Comparison of ENCODE assay signal across 18 mouse cellular contexts in the genomic region with DNA sequence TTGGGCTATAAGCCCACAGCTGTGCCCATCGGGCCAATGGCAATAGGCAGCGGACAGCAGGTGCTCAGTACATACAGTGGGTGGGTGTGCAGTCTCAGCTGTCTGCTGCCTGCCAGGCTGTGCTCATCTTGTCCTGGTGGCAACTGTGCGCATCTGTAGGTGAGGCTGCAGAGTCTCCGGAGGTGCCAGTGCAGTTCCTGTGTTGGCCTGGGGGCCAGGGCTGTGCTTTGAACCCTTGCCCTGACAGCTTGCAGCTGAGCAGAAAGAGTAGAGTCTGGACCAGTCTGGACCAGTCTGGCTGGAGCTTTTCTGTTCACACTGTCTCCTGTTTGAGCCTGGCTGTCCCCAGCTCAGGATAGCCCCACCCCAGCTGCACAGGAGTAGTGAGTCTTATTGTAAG. TPM values are rescaled to one million over a fixed set of nuclear protein-coding genes. Genes with fewer than 3 reads are reported as not detected.
DNase-seq lines count a peak whose midpoint lies in the region; ATAC-seq and TF ChIP-seq lines count a peak whose summit lies in the region.
"Had no signal": no experiment of that assay in that cellular context is flagged by ENCODE, and none has a peak within 500 bp of the region (broad histone marks: within the 10 kb centered on the region; RNA-seq: fewer than 3 reads in every experiment).

No protein-coding gene starts in this region.

- peaks cover 69% of the 10 kb centered on the region for H3K4me1 ChIP-seq in heart, embryonic 15.5 days (replicated peaks)
- peaks cover 36% of the 10 kb centered on the region for H3K4me1 ChIP-seq in midbrain, embryonic 15.5 days
- peaks cover 12% of the 10 kb centered on the region; the same call in 1 of the 2 replicates for H3K4me1 ChIP-seq in midbrain, embryonic 16.5 days (ENCODE audit: control insufficient read depth, insufficient read depth, low read length)
- peaks cover 55% of the 10 kb centered on the region for H3K4me1 ChIP-seq in cerebellum, adult 2 months (ENCODE audit: control insufficient read depth, insufficient read depth, low read length)
- H3K4me1 ChIP-seq in limb, embryonic 10.5 days: peaks cover 57% of the 10 kb centered on the region

- peak overlapping the region; percentile 64; the same call in 1 of the 2 replicates for H3K27ac ChIP-seq in heart, embryonic 15.5 days
- no peak overlapping the region for H3K27ac ChIP-seq in midbrain, embryonic 15.5 days
- no peak overlapping the region for H3K27ac ChIP-seq in midbrain, embryonic 16.5 days (ENCODE audit: low read length)
- peak overlapping the region; percentile 90 for H3K27ac ChIP-seq in cerebellum, adult 2 months (ENCODE audit: insufficient read depth, low read length)
- 0 out of 2 replicates have a peak overlapping the region, but pooled peaks have one; percentile 11 for H3K27ac ChIP-seq in limb, embryonic 10.5 days
- H3K27ac ChIP-seq: limb, embryonic 15.5 days had no signal

- H3K9me3 ChIP-seq in heart, embryonic 15.5 days (replicated peaks): no peaks in the 10 kb centered on the region
- H3K9me3 ChIP-seq in midbrain, embryonic 15.5 days: no peaks in the 10 kb centered on the region
- no peaks in the 10 kb centered on the region for H3K9me3 ChIP-seq in midbrain, embryonic 16.5 days (replicated peaks; ENCODE audit: control insufficient read depth, low read length, poor library complexity, severe bottlenecking)
- H3K9me3 ChIP-seq in limb, embryonic 10.5 days (replicated peaks): no peaks in the 10 kb centered on the region
- H3K9me3 ChIP-seq: limb, embryonic 15.5 days had no signal

- intact Hi-C loops in heart, postnatal 14 days (cut with DNase I): no loop called here

- TF ChIP-seq POLR2A in cerebellum, adult 2 months (IDR thresholded peaks at IDR 0.05; ENCODE audit: borderline replicate concordance, insufficient read depth, low read length): no peak

- 91% methylated on average over 4 of the region's 4 CpGs for WGBS in heart, embryonic 15.5 days
- WGBS in midbrain, embryonic 15.5 days: 74% methylated on average over 4 of the region's 4 CpGs
- WGBS in midbrain, embryonic 16.5 days: 73% methylated on average over 4 of the region's 4 CpGs
- 19% methylated on average over 4 of the region's 4 CpGs for WGBS in cerebellum, adult 2 months
- WGBS in limb, embryonic 10.5 days: 93% methylated on average over 4 of the region's 4 CpGs

- peaks cover 34% of the 10 kb centered on the region for H3K27me3 ChIP-seq in heart, embryonic 15.5 days
- peaks cover 22% of the 10 kb centered on the region for H3K27me3 ChIP-seq in midbrain, embryonic 15.5 days (replicated peaks)
- H3K27me3 ChIP-seq in midbrain, embryonic 16.5 days (ENCODE audit: control insufficient read depth, insufficient read depth, low read depth, low read length): peaks cover 27% of the 10 kb centered on the region
- no peaks in the 10 kb centered on the region for H3K27me3 ChIP-seq in cerebellum, adult 2 months (ENCODE audit: control insufficient read depth, insufficient read depth, low read length)
- peaks cover 54% of the 10 kb centered on the region for H3K27me3 ChIP-seq in limb, embryonic 10.5 days (ENCODE audit: low read depth, poor library complexity, severe bottlenecking)

- TF ChIP-seq CTCF in cerebellum, adult 2 months (IDR thresholded peaks at IDR 0.05; ENCODE audit: borderline replicate concordance, insufficient read depth, low read depth, low read length): no peak

- DNase-seq in heart, postnatal 14 days: no peak
- DNase-seq in cerebellum, adult 2 months: peak; percentile 42 to 58
- DNase-seq in limb, embryonic 10.5 days (ENCODE audit: low spot score): no peak
- no peak for DNase-seq in lung, postnatal 25 days (ENCODE audit: low spot score)
- no peak for DNase-seq in spleen, adult 18-20 months
- DNase-seq: kidney, adult 2 months; kidney, postnatal 14 days; layer of hippocampus, adult 9-11 months; lung, postnatal 10 days; right cerebral cortex, postnatal 4 days; thymus, postnatal 4 days had no signal

- ATAC-seq in heart, embryonic 15.5 days (replicated peaks; ENCODE audit: insufficient number of reproducible peaks, insufficient read depth, low FRiP score, low read depth): no peak
- 0 out of 2 replicates have a peak, but pooled peaks have one; percentile 12 for ATAC-seq in midbrain, embryonic 15.5 days (replicated peaks)
- ATAC-seq in midbrain, embryonic 16.5 days: no peak
- ATAC-seq: forebrain, embryonic 14.5 days had no signal

- H3K4me3 ChIP-seq in heart, embryonic 15.5 days: no peak overlapping the region
- H3K4me3 ChIP-seq in midbrain, embryonic 15.5 days: no peak overlapping the region
- H3K4me3 ChIP-seq in midbrain, embryonic 16.5 days (ENCODE audit: low read depth, low read length): no peak overlapping the region
- H3K4me3 ChIP-seq in cerebellum, adult 2 months (replicated peaks; ENCODE audit: insufficient read depth, low read depth, low read length): peak overlapping the region; percentile 21
- no peak overlapping the region for H3K4me3 ChIP-seq in limb, embryonic 10.5 days
- H3K4me3 ChIP-seq: erythroblast, embryonic 14.5 days; limb, embryonic 15.5 days had no signal

- no peak overlapping the region for H3K9ac ChIP-seq in heart, embryonic 15.5 days
- no peak overlapping the region for H3K9ac ChIP-seq in midbrain, embryonic 15.5 days
- no peak overlapping the region for H3K9ac ChIP-seq in midbrain, embryonic 16.5 days (ENCODE audit: low read depth, low read length)
- H3K9ac ChIP-seq: limb, embryonic 15.5 days had no signal

- H3K4me2 ChIP-seq in heart, embryonic 15.5 days: no peak overlapping the region
- H3K4me2 ChIP-seq in midbrain, embryonic 15.5 days: no peak overlapping the region
- no peak overlapping the region for H3K4me2 ChIP-seq in midbrain, embryonic 16.5 days (ENCODE audit: low read length)
- H3K4me2 ChIP-seq: limb, embryonic 15.5 days; midbrain, embryonic 11.5 days had no signal

- H3K36me3 ChIP-seq in heart, embryonic 15.5 days: no peaks in the 10 kb centered on the region
- no peaks in the 10 kb centered on the region for H3K36me3 ChIP-seq in midbrain, embryonic 15.5 days (replicated peaks)
- H3K36me3 ChIP-seq in midbrain, embryonic 16.5 days (ENCODE audit: control insufficient read depth, insufficient read depth, low read length): no peaks in the 10 kb centered on the region
- no peaks in the 10 kb centered on the region for H3K36me3 ChIP-seq in limb, embryonic 10.5 days
- H3K36me3 ChIP-seq: limb, embryonic 15.5 days had no signal

RNA-seq across cellular contexts. Expression of gene Kcnj12, which starts 4.8 kb away (rescaled TPM):
- polyA plus RNA-seq in heart, embryonic 15.5 days (2015; fragmentation: Nextera tagmentation; extraction: Ambion mirVana): 5.5 TPM in 2 replicates
- 10 to 100 TPM; 27.5 to 29.0 TPM for total RNA-seq in heart, postnatal 14 days (2021)
- polyA plus RNA-seq in midbrain, embryonic 15.5 days (2015; fragmentation: Nextera tagmentation; extraction: Ambion mirVana): 4.6 and 4.7 TPM in 2 replicates
- polyA plus RNA-seq in midbrain, embryonic 16.5 days (2015; fragmentation: Nextera tagmentation; extraction: Ambion mirVana): 3.8 TPM in 2 replicates
- 80.1 and 87.2 TPM in 2 replicates for polyA plus RNA-seq in cerebellum, adult 2 months (2012; rRNA removed)
- polyA plus RNA-seq in limb, embryonic 10.5 days (2016; fragmentation: Nextera tagmentation; extraction: Ambion mirVana): 0.11 and 0.25 TPM in 2 replicates

Comparison
In these comparisons a context has a peak if more than half of its experiments do, and no peak if none do; other contexts are left out.
1. H3K27ac ChIP-seq: peak in heart, embryonic 15.5 days (single experiment), cerebellum, adult 2 months (single experiment) and limb, embryonic 10.5 days (single experiment); none in midbrain, embryonic 15.5 days (single experiment) and midbrain, embryonic 16.5 days (single experiment).
2. DNase-seq: peak in cerebellum, adult 2 months (2 of 2); none in heart, postnatal 14 days (0 of 2), limb, embryonic 10.5 days (single experiment), lung, postnatal 25 days (single experiment) and spleen, adult 18-20 months (0 of 2).
3. RNA of gene Kcnj12, which starts 4.8 kb away (polyA plus RNA-seq): 80.1 to 87.2 TPM in cerebellum, adult 2 months; 5.5 TPM in heart, embryonic 15.5 days, 4.6 to 4.7 TPM in midbrain, embryonic 15.5 days, 3.8 TPM in midbrain, embryonic 16.5 days and 0.11 to 0.25 TPM in limb, embryonic 10.5 days; every median in the first group is over 10 times any median in the second.